Mouse (Mus musculus) kidney, postnatal 0 days (tissue): ENCODE measurements around the gene Sdk1. TPM values are rescaled to one million over a fixed set of nuclear protein-coding genes. Genes with fewer than 3 reads are reported as not detected.
"Not testable (repeated sequence)": the region's sequence is repeated elsewhere in the genome, so short reads cannot be mapped to it uniquely, and the experiment has no call there.

ENCODE experiments used
- ATAC-seq: fragments of 200-750 bp; cut with Nextera tagmentation; replicated peaks from 2 replicates; pipeline ENCODE4 v1.8.0; 2017; ENCODE audit warnings: low read depth, moderate number of reproducible peaks, moderate TSS enrichment, moderate library complexity; ENCODE audit not compliant: low FRiP score
- DNase-seq: peaks from one replicate; pipeline ENCODE4 v3.0.0-alpha.2; 2016; ENCODE audit warnings: low spot score
- H3K27ac ChIP-seq: fragments of 300-500 bp; sonication (generic); 2 replicates; pipeline ENCODE4 v1.5.1; 2014; ENCODE audit warnings: mild to moderate bottlenecking
- H3K27me3 ChIP-seq: fragments of 300-500 bp; sonication (generic); 2 replicates; pipeline ENCODE4 v1.6.1; 2014; ENCODE audit warnings: low read length, mixed read lengths; ENCODE audit not compliant: insufficient read depth
- H3K36me3 ChIP-seq: fragments of 300-500 bp; sonication (generic); 2 replicates; pipeline ENCODE4 v1.6.1; 2014; ENCODE audit warnings: low read length, mixed read lengths; ENCODE audit not compliant: insufficient read depth
- H3K4me1 ChIP-seq: fragments of 300-500 bp; sonication (generic); replicated peaks from 2 replicates; pipeline ENCODE4 v1.6.1; 2014; ENCODE audit warnings: antibody characterized with exemption, low read length, mixed read lengths; ENCODE audit not compliant: insufficient read depth
- H3K4me2 ChIP-seq: fragments of 300-500 bp; sonication (generic); 2 replicates; pipeline ENCODE4 v1.6.1; 2014; ENCODE audit warnings: mild to moderate bottlenecking, low read length, moderate library complexity, mixed read lengths
- H3K4me3 ChIP-seq: fragments of 300-500 bp; sonication (generic); replicated peaks from 2 replicates; pipeline ENCODE4 v1.5.1; 2014; ENCODE audit warnings: low read depth, low read length
- H3K9ac ChIP-seq: fragments of 300-500 bp; sonication (generic); 2 replicates; pipeline ENCODE4 v1.6.1; 2014; ENCODE audit warnings: low read depth, low read length
- H3K9me3 ChIP-seq: fragments of 300-500 bp; sonication (generic); replicated peaks from 2 replicates; pipeline ENCODE4 v1.6.1; 2016; ENCODE audit warnings: low read length, inconsistent platforms, mixed read lengths
- CTCF ChIP-seq: IDR thresholded peaks from 2 replicates; pipeline ENCODE4 v1.5.1; 2016; ENCODE audit warnings: antibody characterized with exemption, low read depth, mild to moderate bottlenecking, moderate library complexity
- WGBS: fragments of 180-500 bp; shearing (Covaris S2); extraction: QIAGEN DNeasy Blood & Tissue Kit; methylation state at CpG from one replicate; pipeline ENCODE4 v1.1.7; 2014; 5-methylcytosine and 5-hydroxymethylcytosine counted together
- polyA plus RNA-seq: library from polyadenylated mRNA; unstranded; fragments of >200 nt; fragmentation: Nextera tagmentation; extraction: Ambion mirVana; gene quantifications from 2 replicates; pipeline ENCODE4 v1.2.1, GENCODE M21; 2015

Gene Sdk1
- polyA plus RNA-seq, 1 experiment from 2014 or later, result 2.1 TPM

DNA sequence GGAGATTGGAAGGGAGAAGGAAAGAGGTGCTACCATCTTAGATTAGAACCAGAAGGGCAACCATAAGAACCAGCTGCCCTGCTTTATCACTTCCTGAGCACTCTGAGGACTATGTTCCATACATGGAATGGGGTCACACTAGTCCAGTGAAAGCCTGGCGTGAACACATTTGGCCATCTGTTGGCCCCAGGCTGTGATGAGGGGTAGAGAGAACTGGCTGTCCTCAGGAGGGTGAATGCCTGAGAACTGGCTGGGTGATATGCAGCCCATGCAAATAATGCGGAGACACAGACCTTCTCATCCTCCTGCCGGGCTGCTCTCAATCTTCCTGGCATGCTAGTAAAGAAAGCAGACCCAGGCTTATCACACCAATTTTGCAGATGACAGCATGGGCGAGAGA is 384.1 kb downstream of the Sdk1 start:
- Histone ChIP-seq H3K36me3 (no peaks in the 10 kb centered on the region), H3K9me3 (no peaks in the 10 kb centered on the region), H3K27ac (no peak overlapping the region), H3K4me3 (no peak overlapping the region), H3K4me1 (no peaks in the 10 kb centered on the region), H3K27me3 (no peaks in the 10 kb centered on the region), H3K4me2 (no peak overlapping the region), H3K9ac (no peak overlapping the region)
- WGBS, result 87% methylated on average over 4 of the region's 4 CpGs
- TF ChIP-seq CTCF, result no peak
- no peak for DNase-seq
- ATAC-seq, result no peak

GRCm38 (mm10) chr5:141631641-141632040 is 390.4 kb downstream of the Sdk1 start:
- DNase-seq (no peak), ATAC-seq (no peak)
- no peak overlapping the region for H3K4me2 ChIP-seq
- no peak overlapping the region for H3K9ac ChIP-seq
- H3K9me3 ChIP-seq, result no peaks in the 10 kb centered on the region
- H3K27ac ChIP-seq, result no peak overlapping the region
- no peaks in the 10 kb centered on the region for H3K36me3 ChIP-seq
- WGBS, result 89% methylated on average over 5 of the region's 5 CpGs
- no peaks in the 10 kb centered on the region for H3K4me1 ChIP-seq
- no peak overlapping the region for H3K4me3 ChIP-seq
- no peak for TF ChIP-seq CTCF
- H3K27me3 ChIP-seq, result no peaks in the 10 kb centered on the region

GRCm38 (mm10) chr5:141633271-141633670 is 392.0 kb downstream of the Sdk1 start:
- no peak overlapping the region for H3K9ac ChIP-seq
- H3K4me3 ChIP-seq, result no peak overlapping the region
- H3K4me2 ChIP-seq, result no peak overlapping the region
- no peak for DNase-seq
- H3K27ac ChIP-seq, result no peak overlapping the region
- no peaks in the 10 kb centered on the region for H3K36me3 ChIP-seq
- no peaks in the 10 kb centered on the region for H3K27me3 ChIP-seq
- H3K4me1 ChIP-seq, result no peaks in the 10 kb centered on the region
- H3K9me3 ChIP-seq, result no peaks in the 10 kb centered on the region
- no peak for ATAC-seq
- no peak for TF ChIP-seq CTCF
- 49% methylated on average over 4 of the region's 4 CpGs for WGBS

GRCm38 (mm10) chr5:141636406-141636805 is 395.1 kb downstream of the Sdk1 start:
- Histone ChIP-seq H3K36me3 (no peaks in the 10 kb centered on the region), H3K27me3 (no peaks in the 10 kb centered on the region), H3K4me3 (no peak overlapping the region), H3K9me3 (no peaks in the 10 kb centered on the region), H3K9ac (no peak overlapping the region), H3K4me1 (no peaks in the 10 kb centered on the region), H3K4me2 (no peak overlapping the region), H3K27ac (no peak overlapping the region)
- no peak for TF ChIP-seq CTCF
- no peak for ATAC-seq
- DNase-seq, result no peak
- WGBS, result 90% methylated on average over 11 of the region's 11 CpGs

DNA sequence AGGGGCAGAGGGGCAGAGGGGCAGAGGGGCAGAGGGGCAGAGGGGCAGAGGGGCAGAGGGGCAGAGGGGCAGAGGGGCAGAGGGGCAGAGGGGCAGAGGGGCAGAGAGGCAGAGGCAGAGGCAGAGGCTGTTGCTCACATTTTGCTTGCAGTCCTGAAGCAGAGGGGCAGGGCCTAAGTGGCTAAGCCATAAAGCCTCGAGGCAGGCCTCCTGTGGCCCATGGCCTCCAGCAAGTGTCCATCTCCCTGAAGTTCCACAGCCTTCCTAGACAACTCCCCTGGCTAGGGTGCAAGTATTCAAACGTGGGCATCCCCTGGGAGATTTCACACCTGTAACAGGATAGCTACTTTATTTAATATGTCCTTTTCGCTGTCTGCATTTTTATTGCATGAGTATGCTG is 395.8 kb downstream of the Sdk1 start:
- DNase-seq, H3K27me3 ChIP-seq, H3K36me3 ChIP-seq, H3K9me3 ChIP-seq, H3K4me1 ChIP-seq, H3K27ac ChIP-seq, H3K4me3 ChIP-seq, H3K4me2 ChIP-seq, H3K9ac ChIP-seq, ATAC-seq: not testable (repeated sequence)
- 57% methylated on average over 3 of the region's 3 CpGs for WGBS

DNA sequence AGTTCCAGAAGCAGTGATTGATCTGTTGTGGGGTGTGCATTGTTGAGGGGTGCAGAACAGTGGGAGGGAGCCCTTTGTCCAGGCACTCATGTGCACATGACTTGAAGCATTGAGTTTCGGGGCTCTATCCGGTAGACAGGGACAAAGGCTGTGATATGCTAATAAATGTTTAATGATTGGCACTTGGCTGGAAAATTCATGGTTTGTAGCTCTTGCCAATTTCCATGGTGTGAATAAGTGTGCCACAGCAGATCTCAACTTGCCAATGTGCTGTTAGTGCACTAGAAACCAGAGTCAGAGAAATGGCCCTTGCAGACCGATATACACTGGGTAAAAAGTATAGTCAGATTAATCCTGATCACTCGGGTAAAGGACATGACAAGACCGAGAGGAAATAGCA is 404.4 kb downstream of the Sdk1 start:
- Histone ChIP-seq H3K4me2 (no peak overlapping the region), H3K9ac (no peak overlapping the region), H3K4me1 (no peaks in the 10 kb centered on the region), H3K27ac (no peak overlapping the region), H3K9me3 (no peaks in the 10 kb centered on the region), H3K36me3 (no peaks in the 10 kb centered on the region), H3K4me3 (no peak overlapping the region), H3K27me3 (no peaks in the 10 kb centered on the region)
- ATAC-seq, result no peak
- 80% methylated on average over 5 of the region's 5 CpGs for WGBS
- TF ChIP-seq CTCF, result no peak
- no peak for DNase-seq

- no peaks in the 10 kb centered on the region for H3K27me3 ChIP-seq
- no peak overlapping the region for H3K4me3 ChIP-seq
- H3K9me3 ChIP-seq, result no peaks in the 10 kb centered on the region
- no peak overlapping the region for H3K4me2 ChIP-seq
- ATAC-seq (no peak), DNase-seq (no peak)
- H3K4me1 ChIP-seq, result no peaks in the 10 kb centered on the region
- H3K9ac ChIP-seq, result no peak overlapping the region
- no peak for TF ChIP-seq CTCF
- WGBS, result 72% methylated on average over 2 of the region's 2 CpGs
- H3K27ac ChIP-seq, result no peak overlapping the region
- no peaks in the 10 kb centered on the region for H3K36me3 ChIP-seq
These were observed 405.3 kb downstream of the Sdk1 start for GRCm38 (mm10) chr5:141646621-141647020.
